In genomic region chr4:95376386-95376785, GRCm38 (mm10) we compare ENCODE assay signal across 29 mouse cellular contexts.
DNase-seq lines count a peak whose midpoint lies in the region; ATAC-seq and TF ChIP-seq lines count a peak whose summit lies in the region.
"Had no signal": no experiment of that assay in that cellular context is flagged by ENCODE, and none has a peak within 500 bp of the region (broad histone marks: within the 10 kb centered on the region; RNA-seq: fewer than 3 reads in every experiment).

No protein-coding gene starts in this region.

- H3K4me3 ChIP-seq in lung, embryonic 15.5 days, result no peak overlapping the region
- H3K4me3 ChIP-seq in intestine, embryonic 15.5 days (replicated peaks), result no peak overlapping the region
- no peak overlapping the region for H3K4me3 ChIP-seq in stomach, postnatal 0 days (ENCODE audit: low read depth, low read length)
- H3K4me3 ChIP-seq in midbrain, postnatal 0 days (ENCODE audit: low read depth, low read length), result no peak overlapping the region
- H3K4me3 ChIP-seq: forebrain, embryonic 12.5 days; heart, adult 2 months; heart, embryonic 15.5 days; hindbrain, embryonic 15.5 days; left cerebral cortex, adult 2 months; limb, embryonic 12.5 days; liver, embryonic 13.5 days; megakaryocyte, embryonic 14.5 days; midbrain, embryonic 15.5 days had no signal

- no peaks in the 10 kb centered on the region for H3K36me3 ChIP-seq in lung, embryonic 15.5 days
- H3K36me3 ChIP-seq in intestine, embryonic 15.5 days, result no peaks in the 10 kb centered on the region
- H3K36me3 ChIP-seq in stomach, postnatal 0 days (ENCODE audit: control insufficient read depth, insufficient read depth, low read length), result no peaks in the 10 kb centered on the region
- H3K36me3 ChIP-seq in midbrain, postnatal 0 days (ENCODE audit: insufficient read depth, low read length), result no peaks in the 10 kb centered on the region
- H3K36me3 ChIP-seq: forebrain, embryonic 12.5 days; heart, embryonic 15.5 days; hindbrain, embryonic 15.5 days; limb, embryonic 12.5 days; liver, embryonic 13.5 days; midbrain, embryonic 15.5 days had no signal

- TF ChIP-seq CTCF in stomach, postnatal 0 days (IDR thresholded peaks at IDR 0.05; ENCODE audit: low read depth), result no peak
- no peak for TF ChIP-seq CTCF in midbrain, postnatal 0 days (IDR thresholded peaks at IDR 0.05)

- DNase-seq in embryo, embryonic 10 days (ENCODE audit: low spot score), result peak; percentile 20
- no peak for DNase-seq in embryo, embryonic 9.5 days (ENCODE audit: extremely low spot score)
- DNase-seq in lung, postnatal 10 days, result no peak
- no peak for DNase-seq in stomach, postnatal 0 days (ENCODE audit: low spot score)
- DNase-seq in cerebellum, postnatal 10 days, result no peak
- no peak for DNase-seq in midbrain, postnatal 0 days (ENCODE audit: low spot score)
- DNase-seq: adrenal gland, postnatal 14 days; cerebellum, adult 11 months; cerebellum, postnatal 36 days; gastrocnemius, postnatal 10 days; heart, adult 2 months; heart, postnatal 4 days; kidney, adult 2 months; kidney, postnatal 25 days; layer of hippocampus, adult 9-11 months; liver, embryonic 13.5 days; lung, embryonic 14.5 days; right cerebral cortex, postnatal 14 days; thymus, postnatal 36 days had no signal

- peaks cover 19% of the 10 kb centered on the region for H3K4me1 ChIP-seq in lung, embryonic 15.5 days
- H3K4me1 ChIP-seq in intestine, embryonic 15.5 days (replicated peaks), result 0 out of 2 replicates have a peak, but pooled peaks cover 4% of the 10 kb centered on the region
- H3K4me1 ChIP-seq in stomach, postnatal 0 days (replicated peaks; ENCODE audit: control insufficient read depth, insufficient read depth), result peaks cover 4% of the 10 kb centered on the region; the same call in 1 of the 2 replicates
- H3K4me1 ChIP-seq in midbrain, postnatal 0 days (ENCODE audit: insufficient read depth, low read length), result no peaks in the 10 kb centered on the region
- H3K4me1 ChIP-seq: hindbrain, embryonic 15.5 days; liver, embryonic 13.5 days; midbrain, embryonic 15.5 days had no signal

- no peak overlapping the region for H3K9ac ChIP-seq in lung, embryonic 15.5 days
- no peak overlapping the region for H3K9ac ChIP-seq in intestine, embryonic 15.5 days
- H3K9ac ChIP-seq in stomach, postnatal 0 days (ENCODE audit: low read length), result no peak overlapping the region
- H3K9ac ChIP-seq in midbrain, postnatal 0 days (replicated peaks; ENCODE audit: low read length, poor library complexity, severe bottlenecking), result no peak overlapping the region
- H3K9ac ChIP-seq: forebrain, embryonic 12.5 days; heart, embryonic 15.5 days; hindbrain, embryonic 15.5 days; limb, embryonic 12.5 days; liver, embryonic 13.5 days; lung, embryonic 14.5 days; midbrain, embryonic 15.5 days had no signal

- no peaks in the 10 kb centered on the region for H3K27me3 ChIP-seq in lung, embryonic 15.5 days
- no peaks in the 10 kb centered on the region for H3K27me3 ChIP-seq in intestine, embryonic 15.5 days (replicated peaks)
- no peaks in the 10 kb centered on the region for H3K27me3 ChIP-seq in stomach, postnatal 0 days (ENCODE audit: control insufficient read depth, insufficient read depth, low read length)
- no peaks in the 10 kb centered on the region for H3K27me3 ChIP-seq in midbrain, postnatal 0 days (ENCODE audit: insufficient read depth, low read length)
- H3K27me3 ChIP-seq: forebrain, embryonic 12.5 days; heart, embryonic 15.5 days; hindbrain, embryonic 15.5 days; limb, embryonic 12.5 days; liver, embryonic 13.5 days; megakaryocyte, embryonic 14.5 days; midbrain, embryonic 15.5 days; Patski had no signal

- TF ChIP-seq EP300 in stomach, postnatal 0 days (optimal IDR thresholded peaks at IDR 0.05), result no peak

- peak overlapping the region; percentile 86 for H3K27ac ChIP-seq in lung, embryonic 15.5 days
- peak overlapping the region; percentile 45; the same call in 1 of the 2 replicates for H3K27ac ChIP-seq in intestine, embryonic 15.5 days
- H3K27ac ChIP-seq in stomach, postnatal 0 days (replicated peaks), result peak overlapping the region; percentile 67; the same call in 1 of the 2 replicates
- H3K27ac ChIP-seq in midbrain, postnatal 0 days (ENCODE audit: low read depth, low read length), result no peak overlapping the region
- H3K27ac ChIP-seq: forebrain, embryonic 12.5 days; heart, embryonic 15.5 days; hindbrain, embryonic 15.5 days; left cerebral cortex, adult 2 months; limb, embryonic 12.5 days; liver, embryonic 13.5 days; midbrain, embryonic 15.5 days had no signal

- no peak overlapping the region for H3K4me2 ChIP-seq in lung, embryonic 15.5 days
- H3K4me2 ChIP-seq in intestine, embryonic 15.5 days (replicated peaks), result no peak overlapping the region
- no peak overlapping the region for H3K4me2 ChIP-seq in stomach, postnatal 0 days (replicated peaks; ENCODE audit: low read depth)
- no peak overlapping the region for H3K4me2 ChIP-seq in midbrain, postnatal 0 days (ENCODE audit: low read depth, low read length, poor library complexity, severe bottlenecking)
- H3K4me2 ChIP-seq: forebrain, embryonic 12.5 days; heart, embryonic 15.5 days; hindbrain, embryonic 15.5 days; limb, embryonic 12.5 days; liver, embryonic 13.5 days; lung, embryonic 14.5 days; midbrain, embryonic 15.5 days had no signal

- 49% methylated on average over 5 of the region's 5 CpGs for WGBS in lung, embryonic 15.5 days
- 39% methylated on average over 5 of the region's 5 CpGs for WGBS in intestine, embryonic 15.5 days
- WGBS in stomach, postnatal 0 days, result 30% methylated on average over 5 of the region's 5 CpGs
- 81% methylated on average over 5 of the region's 5 CpGs for WGBS in midbrain, postnatal 0 days

- no peaks in the 10 kb centered on the region for H3K9me3 ChIP-seq in lung, embryonic 15.5 days
- no peaks in the 10 kb centered on the region for H3K9me3 ChIP-seq in intestine, embryonic 15.5 days
- no peaks in the 10 kb centered on the region for H3K9me3 ChIP-seq in stomach, postnatal 0 days (ENCODE audit: control insufficient read depth, low read length)
- no peaks in the 10 kb centered on the region for H3K9me3 ChIP-seq in midbrain, postnatal 0 days (ENCODE audit: low read length)
- H3K9me3 ChIP-seq: forebrain, embryonic 12.5 days; heart, embryonic 15.5 days; hindbrain, embryonic 15.5 days; limb, embryonic 12.5 days; liver, embryonic 13.5 days; megakaryocyte, embryonic 14.5 days; midbrain, embryonic 15.5 days had no signal

- ATAC-seq in lung, embryonic 15.5 days (ENCODE audit: borderline replicate concordance, extremely low read depth, low FRiP score, low TSS enrichment), result no peak
- no peak for ATAC-seq in intestine, embryonic 15.5 days
- no peak for ATAC-seq in stomach, postnatal 0 days (ENCODE audit: low FRiP score, low TSS enrichment)
- ATAC-seq in midbrain, postnatal 0 days (ENCODE audit: low FRiP score), result no peak
- ATAC-seq: midbrain, embryonic 15.5 days; Patski had no signal
